Mouse (Mus musculus): ENCODE measurements at regions not wholly inside any gene's neighbourhood (a gene's known extent, or its start where the extent isn't known, plus 50 kb on each side); places are given as distances from the start of the nearest gene placed in this dataset.

DNA sequence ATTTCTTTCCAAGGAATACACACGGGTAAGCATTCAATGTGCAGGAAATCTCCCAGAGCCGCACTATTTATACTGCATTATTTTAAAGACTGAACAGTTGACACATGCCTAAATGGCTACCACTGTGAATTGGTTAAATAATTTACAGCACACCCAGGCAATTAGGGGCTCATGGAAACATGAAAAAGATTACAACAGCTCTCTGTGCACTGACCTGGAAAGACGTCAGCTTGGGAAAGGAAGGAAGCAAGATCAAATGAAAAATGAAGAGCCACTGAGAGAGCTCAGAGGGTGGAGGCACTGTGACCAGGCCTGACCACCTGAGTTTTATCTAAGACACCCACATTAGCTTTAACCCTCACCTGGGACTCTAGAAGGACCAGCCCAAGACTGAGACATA is 82.7 kb upstream of the Nfe2l3 start:
- TF ChIP-seq CTCF (IDR thresholded peaks at IDR 0.05; ENCODE audit: insufficient read depth, low read depth, low read length): no peak
- no peak for TF ChIP-seq POLR2A (IDR thresholded peaks at IDR 0.05; ENCODE audit: insufficient read depth, low read depth, low read length)
